24 mouse cellular contexts compared by ENCODE assay signal in genomic region chr2:14239151-14239550, GRCm38 (mm10).
"Had no signal": no experiment of that assay in that cellular context is flagged by ENCODE, and none has a peak within 500 bp of the region (broad histone marks: within the 10 kb centered on the region; RNA-seq: fewer than 3 reads in every experiment).

No protein-coding gene starts in this region.

- H3K36me3 ChIP-seq: limb, embryonic 12.5 days; limb, embryonic 15.5 days; liver, embryonic 13.5 days; lung, embryonic 15.5 days; midbrain, embryonic 10.5 days; midbrain, embryonic 13.5 days; neural tube, embryonic 13.5 days; stomach, embryonic 15.5 days had no signal

- DNase-seq: kidney, adult 18-20 months; kidney, adult 9 months; kidney, postnatal 14 days; kidney, postnatal 4 days; left cerebral cortex, postnatal 4 days; liver, embryonic 13.5 days; lung, adult 18-20 months; lung, postnatal 10 days; lung, postnatal 36 days; retina, postnatal 1 day; right cerebral cortex, postnatal 25 days; spleen, adult 18-20 months; thymus, adult 2 months; thymus, postnatal 14 days had no signal

- H3K4me3 ChIP-seq: limb, embryonic 12.5 days; limb, embryonic 15.5 days; liver, embryonic 13.5 days; lung, embryonic 15.5 days; megakaryocyte, embryonic 14.5 days; midbrain, embryonic 10.5 days; midbrain, embryonic 13.5 days; myocyte; neural tube, embryonic 13.5 days; stomach, embryonic 15.5 days had no signal

- H3K4me2 ChIP-seq: limb, embryonic 12.5 days; limb, embryonic 15.5 days; liver, embryonic 13.5 days; lung, embryonic 15.5 days; midbrain, embryonic 13.5 days; neural tube, embryonic 13.5 days; stomach, embryonic 15.5 days had no signal

- H3K4me1 ChIP-seq: limb, embryonic 12.5 days; liver, embryonic 13.5 days; midbrain, embryonic 10.5 days; midbrain, embryonic 13.5 days; neural tube, embryonic 13.5 days; stomach, embryonic 15.5 days had no signal

- H3K9me3 ChIP-seq: limb, embryonic 12.5 days; limb, embryonic 15.5 days; liver, embryonic 13.5 days; lung, embryonic 15.5 days; megakaryocyte, embryonic 14.5 days; midbrain, embryonic 10.5 days; midbrain, embryonic 13.5 days; neural tube, embryonic 13.5 days; stomach, embryonic 15.5 days had no signal

- ATAC-seq: midbrain, embryonic 13.5 days; midbrain, embryonic 16.5 days had no signal

- H3K27me3 ChIP-seq: limb, embryonic 12.5 days; limb, embryonic 15.5 days; liver, embryonic 13.5 days; lung, embryonic 15.5 days; megakaryocyte, embryonic 14.5 days; midbrain, embryonic 13.5 days; neural tube, embryonic 13.5 days; stomach, embryonic 15.5 days had no signal

- H3K9ac ChIP-seq: limb, embryonic 12.5 days; limb, embryonic 15.5 days; liver, embryonic 13.5 days; lung, embryonic 15.5 days; midbrain, embryonic 13.5 days; neural tube, embryonic 13.5 days; stomach, embryonic 15.5 days had no signal

- H3K27ac ChIP-seq: limb, embryonic 12.5 days; limb, embryonic 15.5 days; liver, embryonic 13.5 days; lung, embryonic 15.5 days; midbrain, embryonic 10.5 days; midbrain, embryonic 13.5 days; neural tube, embryonic 13.5 days; stomach, embryonic 15.5 days had no signal
